Mouse (Mus musculus): ENCODE data around the gene Arnt2.

- TF ChIP-seq CTCF (IDR thresholded peaks at IDR 0.05; ENCODE audit: low read depth, low read length) (no peak), GATA2 (IDR thresholded peaks at IDR 0.05; ENCODE audit: borderline replicate concordance, low read depth, low read length) (no peak), TAL1 (conservative IDR thresholded peaks at IDR 0.05; ENCODE audit: low read depth, low read length) (no peak)
Observed at GRCm38 (mm10) chr7:84449066-84449465, 39.1 kb upstream of the Arnt2 start.

All from G1E (cell line).